Mouse (Mus musculus): ENCODE results near the gene Sdad1.
"Not testable (repeated sequence)": the region's sequence is repeated elsewhere in the genome, so short reads cannot be mapped to it uniquely, and the experiment has no call there.

Gene Sdad1

DNA sequence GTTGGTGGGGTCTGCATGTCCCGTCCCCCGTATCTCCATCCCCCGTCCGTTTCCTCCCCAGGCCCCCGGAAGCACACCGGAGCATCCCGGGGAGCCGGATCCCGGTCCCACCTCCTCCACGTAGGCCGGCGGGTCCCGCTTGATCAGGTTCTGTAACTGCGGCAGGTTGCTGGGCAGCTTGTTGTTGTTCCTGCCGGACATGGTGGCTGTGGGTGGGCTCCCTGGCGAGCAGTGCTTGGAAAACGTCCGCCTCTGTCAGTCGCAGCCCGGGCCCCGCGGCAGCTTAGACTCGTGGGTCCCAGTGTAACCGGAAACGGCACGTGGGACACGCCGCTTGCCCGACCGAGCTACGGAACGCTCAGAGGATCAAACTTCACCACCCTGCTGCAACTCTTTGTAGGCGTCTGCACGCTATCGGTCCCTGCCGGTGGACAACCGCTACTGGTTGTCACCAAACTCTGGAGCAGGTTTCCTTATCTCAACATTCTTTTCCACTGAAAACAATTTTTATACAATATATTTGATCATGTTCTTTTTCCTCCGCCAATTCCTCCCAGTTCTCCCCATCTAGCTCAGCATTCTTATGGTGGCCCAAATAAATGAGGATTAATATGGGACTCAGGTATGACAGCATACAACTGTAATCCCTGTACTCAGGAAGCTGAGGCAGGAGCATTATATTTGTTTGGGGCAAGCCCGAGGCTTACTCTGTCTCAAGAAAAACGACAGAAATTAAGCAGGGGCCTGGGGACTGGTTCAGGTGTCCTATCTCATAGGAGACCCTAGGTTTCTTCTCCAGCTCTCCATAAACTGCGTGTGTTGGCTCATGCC is at the start of gene Sdad1:
Sdad1 (minus strand) TSS at position 799 of the 831 bp plus-strand sequence.
- DNase-seq = peak; percentile 94 to 95

DNA sequence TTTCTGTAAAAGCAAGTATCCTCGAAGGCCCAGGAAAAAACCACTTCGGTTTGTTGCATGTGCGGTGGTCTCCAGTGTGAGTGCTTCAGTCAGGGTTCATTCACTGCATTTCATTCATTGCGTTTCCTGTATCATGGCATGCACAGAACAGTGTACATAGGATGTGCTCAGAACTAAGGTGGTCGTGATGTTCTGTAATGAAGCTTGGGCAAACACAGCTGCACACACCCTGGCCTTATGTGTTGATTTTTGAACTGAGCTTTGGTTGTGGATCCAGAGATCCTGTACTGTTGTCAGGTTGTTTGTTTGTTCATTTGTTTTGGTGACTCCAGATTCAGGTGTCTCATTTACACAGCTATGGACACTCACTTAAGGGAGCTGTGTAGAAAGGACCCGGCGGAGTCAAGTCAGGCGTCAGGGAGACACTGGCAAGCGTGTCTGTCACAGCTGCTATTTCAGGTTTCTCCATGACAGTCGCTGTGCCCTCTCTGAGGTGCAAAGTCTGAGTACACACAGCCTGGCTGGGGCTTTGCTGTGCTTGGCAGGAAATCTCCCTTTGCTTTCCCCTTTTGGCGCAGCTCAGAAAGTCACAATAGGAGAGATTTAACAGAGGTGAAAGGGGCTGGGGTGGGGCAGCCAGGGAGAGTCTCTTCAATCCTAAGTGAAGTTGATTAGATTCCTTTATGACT is 48.6 kb upstream of the Sdad1 start:
- DNase-seq = no peak

DNA sequence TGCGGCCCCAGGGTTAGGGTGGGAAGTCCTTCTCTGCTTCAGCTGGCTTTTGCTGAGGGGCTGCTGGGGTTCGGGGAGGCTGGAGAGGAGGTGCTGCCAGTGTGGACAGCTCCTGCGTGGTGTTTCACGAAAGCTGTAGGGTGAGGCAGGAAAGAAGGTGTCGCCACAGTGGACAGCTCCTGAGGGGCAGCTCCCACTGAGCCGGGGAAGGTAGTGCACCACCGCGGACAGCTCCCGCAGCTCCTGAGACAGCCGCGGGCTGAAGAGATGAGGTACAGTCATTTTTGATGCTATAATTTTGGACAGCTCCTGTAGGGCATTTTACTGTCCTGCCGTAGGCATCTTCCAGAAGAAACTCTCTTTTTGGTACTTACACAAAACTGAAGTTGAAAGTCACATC is 47.8 kb upstream of the Sdad1 start:
- peak; percentile 30 to 44 for DNase-seq

DNA sequence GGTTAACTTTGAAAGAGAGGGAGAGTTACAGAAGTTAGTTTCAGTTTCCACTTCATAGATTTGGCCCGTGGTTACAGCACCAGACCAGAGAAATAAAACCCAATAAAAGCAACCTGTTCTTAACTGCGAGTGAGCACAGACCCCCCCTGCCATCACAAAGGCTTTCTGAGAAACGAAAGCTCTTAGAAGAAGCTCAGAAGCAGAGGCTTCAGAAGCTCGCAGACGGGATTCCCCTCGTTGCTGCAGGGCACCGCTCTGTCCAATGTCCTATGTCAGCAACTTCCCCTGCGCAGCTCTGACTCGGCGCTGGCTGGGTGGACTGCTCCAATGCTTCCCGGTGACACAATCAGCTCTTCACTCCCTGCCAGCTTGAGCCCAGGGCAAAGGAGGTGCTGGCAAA is 43.2 kb upstream of the Sdad1 start:
- peak; percentile 49 for DNase-seq

DNA sequence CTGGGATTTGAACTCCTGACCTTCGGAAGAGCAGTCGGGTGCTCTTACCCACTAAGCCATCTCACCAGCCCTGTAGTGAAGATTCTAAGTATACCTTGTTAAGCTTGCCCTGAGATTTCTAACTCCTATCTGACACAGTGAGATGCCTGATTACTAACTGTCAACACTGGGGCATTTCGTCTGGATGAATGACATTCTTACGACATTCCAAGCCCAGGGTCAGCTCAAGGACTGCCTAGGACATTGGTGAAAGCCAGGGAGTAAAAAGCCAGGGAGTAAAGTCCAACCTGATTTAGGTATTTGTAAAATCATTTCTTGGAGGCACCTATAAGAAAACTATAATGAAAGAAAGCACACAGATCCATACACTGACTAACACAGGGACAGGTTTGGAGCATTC is 42.4 kb upstream of the Sdad1 start:
- not testable (repeated sequence) for DNase-seq

DNA sequence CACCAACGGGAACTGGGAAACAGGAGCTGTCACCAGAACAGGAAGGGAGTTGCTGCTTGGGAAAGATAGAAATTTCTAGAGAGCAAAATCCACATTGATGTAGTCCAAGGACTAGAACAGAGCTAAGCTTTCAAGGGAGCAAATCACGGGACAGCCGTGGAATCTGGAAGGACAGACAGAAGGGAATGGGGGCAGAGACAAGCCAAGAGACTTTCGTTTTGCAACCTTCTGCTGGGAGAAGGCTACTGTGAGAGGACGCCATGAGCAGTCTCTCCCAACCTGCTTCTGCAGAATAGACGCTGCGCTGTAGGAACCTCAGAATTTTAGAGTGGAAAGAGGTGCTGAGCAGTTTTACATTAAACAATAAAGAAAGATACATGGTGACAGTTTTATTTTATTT is 39.5 kb upstream of the Sdad1 start:
- DNase-seq = no peak

DNA sequence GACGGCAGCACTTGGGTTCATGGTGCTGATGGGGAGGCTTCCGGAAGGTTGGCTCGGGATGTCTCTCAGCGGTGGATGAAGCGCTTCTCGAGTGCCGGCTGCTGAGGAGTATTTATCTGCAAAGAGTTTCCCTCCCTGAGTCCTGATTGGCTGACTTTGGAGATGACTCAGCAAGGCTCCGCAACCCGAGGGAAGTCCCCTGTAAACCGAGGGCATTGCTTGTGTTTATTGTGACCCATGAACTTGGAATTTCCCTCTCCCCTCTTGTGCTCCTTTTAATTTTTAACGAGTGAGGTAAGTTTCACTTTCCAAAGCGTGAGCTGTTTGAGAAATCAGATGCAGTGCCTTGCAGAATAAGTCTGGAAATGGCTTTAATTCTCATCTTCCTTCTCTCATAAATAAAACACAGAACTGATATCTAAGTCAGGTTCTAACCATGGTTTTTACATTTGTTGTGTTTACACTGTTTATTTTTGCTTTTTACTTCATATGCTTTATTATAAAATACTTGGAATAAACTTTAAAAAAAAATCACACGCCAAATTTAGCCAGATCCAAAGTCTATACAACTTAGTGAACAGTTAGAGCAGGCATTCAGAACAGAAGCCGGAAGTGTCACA is 38.6 kb upstream of the Sdad1 start, which contains the start of gene Cxcl10:
Cxcl10 (minus strand) TSS at position 96 of the 620 bp plus-strand sequence.
- peak; percentile 39 to 42 for DNase-seq

DNA sequence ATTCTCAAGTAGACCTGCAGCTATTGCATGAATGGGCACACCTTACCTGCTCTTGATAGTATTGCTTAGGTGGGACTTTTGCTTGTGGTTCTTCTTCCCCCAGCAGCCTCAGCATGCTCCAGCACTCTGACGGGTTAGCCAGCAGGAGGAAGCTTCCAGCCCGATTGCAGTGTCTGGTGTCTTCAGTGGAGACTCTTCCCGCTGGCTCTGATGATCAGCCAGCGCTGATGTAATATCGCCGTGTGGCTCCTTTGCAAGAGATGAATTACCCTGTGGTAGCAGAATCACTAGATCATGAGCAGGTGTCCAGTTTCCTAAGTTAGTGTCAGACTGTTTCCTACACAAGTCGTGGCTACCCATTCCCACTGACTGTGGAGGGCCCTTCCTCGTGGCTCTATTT is 34.7 kb upstream of the Sdad1 start:
- DNase-seq = no peak

DNA sequence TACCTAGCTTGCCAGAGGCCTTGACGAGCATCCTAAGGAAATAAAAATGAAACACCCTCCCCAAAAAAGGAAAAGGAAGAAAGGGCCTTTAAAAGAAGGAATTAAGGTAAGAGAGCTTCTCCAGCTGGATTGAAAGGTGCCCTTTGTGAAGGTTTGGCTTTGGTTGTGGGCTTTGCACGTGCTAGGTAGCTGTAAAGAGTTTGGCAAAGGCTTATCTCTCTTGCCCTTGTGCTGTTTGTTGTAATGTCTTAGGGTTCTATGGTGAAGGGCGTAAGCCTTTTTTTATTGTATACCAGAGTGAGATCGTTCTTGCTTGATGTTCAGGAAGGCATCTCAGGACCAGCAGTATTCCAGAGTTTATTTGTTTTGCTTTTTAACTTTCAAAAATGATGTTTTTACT is 30.3 kb upstream of the Sdad1 start:
- no peak for DNase-seq

DNA sequence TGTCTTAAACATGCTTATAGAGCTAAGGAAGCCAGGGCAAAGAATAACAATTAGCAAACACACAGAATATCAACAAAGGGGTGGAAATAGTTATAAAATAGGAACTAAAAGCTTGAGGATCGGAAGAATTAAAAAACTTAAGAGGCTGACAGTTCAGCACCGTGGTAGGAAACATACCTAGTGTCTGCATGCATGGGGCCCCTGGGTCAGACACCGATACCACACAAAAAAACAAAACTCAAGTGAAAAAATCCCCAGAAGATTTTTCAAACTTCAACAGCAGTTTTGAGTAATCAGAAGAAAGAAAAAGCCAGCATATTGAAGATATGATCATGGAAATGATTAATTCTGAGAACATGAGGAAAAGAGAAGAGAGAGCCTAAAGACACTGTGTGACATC is 26.5 kb upstream of the Sdad1 start:
- no peak for DNase-seq

DNA sequence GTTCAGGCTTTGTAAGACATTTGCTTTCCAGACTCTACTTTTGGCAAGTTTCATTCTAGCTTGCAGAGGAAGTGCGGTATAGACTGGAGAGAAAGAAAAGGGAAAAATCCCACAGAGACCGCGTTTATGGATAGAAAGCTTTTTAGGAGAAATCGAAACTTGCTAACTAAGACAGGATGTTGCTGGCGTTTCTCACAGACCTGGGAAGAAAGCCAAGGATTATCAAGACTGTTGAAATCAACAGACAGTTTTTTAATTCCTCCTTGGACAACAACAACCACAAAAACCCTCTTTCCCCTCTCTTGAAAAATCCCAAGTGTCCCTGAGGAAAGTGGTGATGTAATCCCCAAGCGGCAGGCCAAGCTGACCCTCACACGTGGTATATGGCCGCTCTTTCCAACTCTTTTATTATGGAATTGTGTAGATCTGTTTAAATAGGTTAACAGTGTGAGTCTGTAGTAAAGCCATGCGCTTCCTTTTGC is 22.1 kb upstream of the Sdad1 start:
- DNase-seq = peak; percentile 31 to 47

DNA sequence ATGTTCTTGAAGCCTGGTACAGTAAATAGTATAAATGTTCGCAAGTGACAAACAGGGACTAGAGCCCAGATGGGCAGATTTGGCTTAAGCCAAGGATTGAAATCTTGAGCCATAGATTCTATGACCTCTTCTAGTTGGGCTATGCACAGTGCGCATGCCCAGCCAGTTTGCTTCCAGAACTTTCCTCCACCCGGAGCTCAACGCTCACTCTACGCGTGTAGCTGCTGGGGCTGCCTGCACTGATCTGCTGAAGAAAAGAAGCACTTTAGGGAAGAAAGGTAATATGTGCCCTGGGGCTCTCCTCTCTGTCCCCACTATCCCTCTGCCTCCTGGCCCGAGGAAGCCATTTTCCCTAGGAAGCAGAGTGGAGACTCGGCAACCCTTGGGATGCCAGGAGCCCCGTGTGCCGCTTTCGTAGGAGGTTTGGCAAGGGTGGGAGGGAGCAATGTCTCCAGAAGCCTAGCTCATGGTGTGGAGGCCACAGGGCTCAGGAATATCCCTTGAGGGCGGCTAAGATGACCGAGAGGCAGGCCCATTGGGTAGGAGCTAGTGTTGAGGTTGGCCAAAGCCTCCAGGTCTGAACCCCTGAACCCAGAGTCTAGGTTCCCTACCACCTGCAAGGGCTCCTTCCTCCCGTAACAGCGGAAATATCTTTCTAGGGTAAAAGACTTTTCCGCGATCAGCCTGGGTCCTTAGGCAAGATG is 21.5 kb upstream of the Sdad1 start, which contains the start of gene Art3:
Art3 (plus strand) TSS at position 193 of the 704 bp plus-strand sequence.
- no peak for DNase-seq

DNA sequence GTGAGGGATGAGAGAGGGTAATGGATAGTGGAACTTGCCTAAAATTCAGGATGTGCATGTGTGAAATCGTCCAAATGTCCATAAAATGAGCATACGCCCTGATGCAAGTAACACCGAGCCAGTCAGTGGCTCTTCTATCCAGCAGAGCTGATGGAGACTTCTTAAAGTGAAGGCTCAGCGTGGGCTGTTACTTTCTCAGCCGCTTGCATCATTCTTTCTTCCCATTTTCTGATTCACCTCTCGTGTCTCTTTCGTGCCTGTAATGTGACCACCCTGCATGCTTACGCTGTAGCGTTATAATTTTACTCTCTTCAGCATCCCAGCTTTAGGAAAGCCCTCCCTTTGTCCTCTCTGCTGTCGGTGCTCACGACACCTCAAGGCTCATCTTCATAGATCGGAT is 20.8 kb upstream of the Sdad1 start:
- no peak for DNase-seq

DNA sequence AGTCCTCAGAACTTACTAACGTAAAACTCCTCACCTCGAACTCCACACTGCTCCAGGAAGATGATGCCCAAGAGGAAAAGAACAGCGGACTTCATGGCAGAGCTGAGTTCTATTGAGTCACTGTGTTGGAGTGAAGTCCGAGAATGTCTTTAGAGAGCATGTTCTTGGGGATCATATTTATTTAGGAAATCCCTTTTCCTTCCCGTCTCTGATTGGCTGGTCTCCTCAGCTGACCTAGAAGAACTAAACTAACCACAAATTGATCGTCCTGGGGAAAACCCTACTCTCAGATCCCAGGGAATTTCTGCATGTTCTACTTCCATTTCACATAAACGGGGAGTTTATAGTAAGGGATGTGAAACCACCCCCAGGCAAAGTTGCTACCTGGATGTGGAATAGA is 17.6 kb upstream of the Sdad1 start, which contains the start of gene Cxcl9:
Cxcl9 (minus strand) TSS at position 151 of the 400 bp plus-strand sequence.
- DNase-seq = no peak

DNA sequence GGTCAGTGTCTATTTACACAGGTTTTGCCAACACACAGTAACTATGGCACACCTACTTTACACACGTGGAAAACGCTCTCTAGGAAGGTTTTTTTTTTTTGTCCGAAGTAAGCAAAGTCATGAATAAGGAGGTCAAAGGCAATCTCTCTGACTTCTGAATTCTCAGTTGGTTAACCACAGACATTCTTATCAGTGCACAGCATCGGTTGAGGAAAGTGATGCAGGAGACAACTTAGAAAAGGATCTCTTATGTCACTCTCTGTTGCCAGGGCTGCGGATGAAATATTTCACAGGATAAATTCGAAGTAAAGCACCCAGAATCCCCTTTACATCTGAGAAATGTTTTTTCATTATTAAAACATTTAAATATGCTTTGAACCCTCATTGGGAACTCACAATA is 17.1 kb upstream of the Sdad1 start:
- no peak for DNase-seq

DNA sequence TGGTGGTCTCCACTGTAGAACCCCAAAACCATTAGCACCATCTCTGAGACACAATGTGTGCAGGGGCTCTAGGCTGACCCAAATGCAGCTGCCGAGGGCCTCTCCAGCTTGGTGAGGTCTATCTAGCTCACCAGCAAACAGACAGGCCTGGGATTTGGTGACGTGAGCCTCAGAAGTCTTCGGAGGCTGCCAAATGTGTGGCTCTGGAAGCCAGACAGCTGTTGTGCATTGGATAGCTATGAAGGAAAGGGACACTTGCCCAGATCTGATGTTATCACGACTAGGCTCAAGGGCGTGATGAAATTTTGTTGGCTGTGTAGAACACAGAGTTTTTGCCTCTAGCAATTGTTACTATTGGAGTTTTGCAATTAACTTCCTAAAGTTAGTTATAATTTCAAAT is 13.0 kb upstream of the Sdad1 start:
- peak; percentile 61 to 83 for DNase-seq

DNA sequence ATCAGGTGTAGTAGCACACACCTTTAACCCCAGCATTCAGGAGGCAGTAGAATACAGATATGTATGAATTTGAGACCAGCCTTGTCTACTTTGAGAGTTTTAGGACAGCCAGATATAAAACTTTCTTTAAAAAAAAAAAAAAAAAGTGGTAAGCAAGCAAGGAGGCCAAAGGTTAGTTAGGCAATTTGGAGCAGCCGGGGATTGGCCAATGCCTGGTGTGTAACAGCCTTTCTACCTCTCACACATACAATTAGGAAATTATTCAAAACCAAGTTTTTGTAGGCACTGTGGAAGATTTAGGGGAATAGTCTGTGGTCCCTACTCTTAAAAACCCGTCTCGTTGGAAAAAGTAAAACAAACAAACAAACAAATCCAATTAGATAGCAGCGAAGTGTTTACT is 12.3 kb upstream of the Sdad1 start:
- DNase-seq = peak; percentile 20 to 39

DNA sequence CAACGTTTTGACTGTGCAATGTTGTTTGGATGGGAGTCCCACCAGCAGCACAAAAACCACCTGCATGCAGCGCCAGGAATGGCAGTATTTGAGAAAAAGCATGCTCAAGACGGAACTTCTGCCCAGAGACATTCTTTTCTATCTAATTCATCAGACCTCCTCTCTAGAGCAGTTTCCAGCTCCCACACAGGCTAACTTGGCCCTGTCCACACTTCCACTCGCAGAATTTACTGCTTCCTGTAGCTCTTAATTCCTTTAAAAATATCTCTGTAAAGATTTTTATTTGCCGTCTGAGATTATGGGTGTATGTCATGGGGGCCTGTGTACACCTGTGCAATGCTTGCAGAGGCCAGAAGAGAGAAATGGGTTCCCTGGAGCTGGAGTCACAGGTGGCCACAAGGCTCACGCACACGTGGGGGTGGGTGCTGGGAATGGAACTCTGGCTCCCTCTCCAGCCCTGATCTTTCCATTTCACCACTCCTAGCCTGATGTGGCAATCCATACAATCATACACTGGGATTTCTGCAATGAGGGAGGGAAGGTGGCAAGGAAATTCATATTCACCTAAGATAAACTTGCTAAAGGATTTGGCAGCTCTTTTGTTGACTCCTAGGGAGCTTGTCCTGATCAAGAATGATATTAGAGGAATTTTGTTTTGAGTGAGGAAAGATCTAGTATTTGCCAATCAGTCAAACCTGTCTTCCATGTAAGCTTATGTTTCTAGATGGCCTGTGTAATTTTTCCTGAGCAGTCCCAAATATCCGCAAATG is 11.5 kb upstream of the Sdad1 start:
- no peak for DNase-seq

DNA sequence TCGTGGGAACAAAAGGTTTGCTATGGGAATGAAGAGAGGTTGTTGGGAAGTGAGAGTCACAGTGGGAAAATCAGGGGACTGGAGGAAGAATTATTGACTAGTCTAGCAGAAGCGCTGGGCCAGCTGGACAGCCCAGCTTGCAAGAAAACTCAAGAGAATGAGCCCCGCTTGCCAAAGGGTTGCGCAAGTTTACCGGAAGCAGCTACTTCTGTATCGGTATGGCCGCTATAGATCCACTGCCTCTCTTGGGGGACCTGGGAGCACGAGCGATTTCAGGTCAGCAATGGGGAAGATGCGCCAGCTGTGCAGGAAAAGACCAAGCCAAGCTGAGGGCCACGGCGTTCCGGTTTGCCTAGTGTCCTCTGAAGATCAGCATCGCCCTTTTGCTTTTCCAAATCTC is 8.3 kb upstream of the Sdad1 start:
- peak in 1 of 2 experiments; percentile 18 for DNase-seq

DNA sequence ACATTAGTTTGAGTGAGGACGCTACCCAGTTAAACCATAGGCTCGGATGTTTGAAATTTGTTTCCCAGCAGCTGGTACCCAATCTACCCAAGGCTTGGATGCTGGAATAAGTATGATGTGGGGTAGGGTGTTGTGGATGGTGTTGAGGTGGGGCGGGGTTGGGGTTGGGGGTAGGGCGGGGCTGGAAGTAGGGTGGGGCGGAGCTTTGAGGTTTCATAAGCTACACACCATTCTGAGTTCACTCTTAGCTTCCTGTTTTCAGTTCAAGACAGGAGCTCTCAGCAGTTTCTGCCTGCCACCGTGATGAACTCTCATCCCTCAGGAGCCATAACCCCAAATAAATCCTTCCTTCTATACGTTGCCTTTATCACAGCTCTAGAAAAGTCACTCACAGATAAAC is 7.8 kb upstream of the Sdad1 start:
- no peak for DNase-seq

DNA sequence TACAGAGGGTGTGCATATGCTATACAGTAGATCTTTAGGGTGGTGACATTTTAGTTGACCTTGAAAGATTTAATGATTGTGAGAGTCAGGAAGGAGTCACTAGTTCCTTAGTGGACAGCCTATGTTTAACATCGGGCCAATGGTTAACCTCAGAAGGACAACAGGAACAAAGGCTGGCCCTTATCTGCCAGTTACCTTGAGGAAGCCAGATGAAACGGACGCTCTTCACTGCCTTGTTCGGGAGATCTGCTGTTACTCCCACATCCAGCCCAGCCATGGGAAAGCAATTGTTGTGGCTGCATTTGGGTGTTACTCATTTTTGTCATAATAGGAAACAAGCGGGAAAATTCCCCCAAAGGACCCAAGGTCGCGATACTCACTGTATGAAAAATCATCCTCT is 3.5 kb upstream of the Sdad1 start:
- no peak for DNase-seq
